Mouse (Mus musculus): ENCODE results near the gene Spem2. TPM values are rescaled to one million over a fixed set of nuclear protein-coding genes. Genes with fewer than 3 reads are reported as not detected.
A peak's percentile ranks its signal among the peaks of the same experiment; 100 is the strongest.

Gene Spem2
- polyA plus RNA-seq, 1 experiment from 2014 or later: not detected

GRCm38 (mm10) chr11:69797924-69798323 lies 20.3 kb downstream of the Spem2 start:
- Histone ChIP-seq H3K9me3 (ENCODE audit: control insufficient read depth, low read length) (no peaks in the 10 kb centered on the region), H3K4me3 (ENCODE audit: low read depth, low read length) (no peak overlapping the region), H3K9ac (ENCODE audit: low read length) (no peak overlapping the region), H3K27me3 (replicated peaks; ENCODE audit: control insufficient read depth, insufficient read depth, low read length) (peaks cover 15% of the 10 kb centered on the region; the same call in 1 of the 2 replicates), H3K4me2 (ENCODE audit: low read length) (no peak overlapping the region), H3K36me3 (ENCODE audit: control insufficient read depth, insufficient read depth, low read length) (no peaks in the 10 kb centered on the region), H3K4me1 (replicated peaks; ENCODE audit: control insufficient read depth, insufficient read depth, low read length) (peaks cover 29% of the 10 kb centered on the region), H3K27ac (ENCODE audit: low read depth) (no peak overlapping the region)
- no peak for ATAC-seq (replicated peaks; ENCODE audit: low FRiP score, low TSS enrichment, low read depth)
- 74% methylated on average over 7 of the region's 7 CpGs for WGBS
- no peak for DNase-seq (ENCODE audit: low spot score)

GRCm38 (mm10) chr11:69795983-69796435 lies 22.3 kb downstream of the Spem2 start:
- peak overlapping the region; percentile 99 for H3K4me2 ChIP-seq (ENCODE audit: low read length)
- WGBS: 2% methylated on average over 13 of the region's 13 CpGs
- H3K4me1 ChIP-seq (replicated peaks; ENCODE audit: control insufficient read depth, insufficient read depth, low read length): peaks cover 15% of the 10 kb centered on the region
- H3K36me3 ChIP-seq (ENCODE audit: control insufficient read depth, insufficient read depth, low read length): no peaks in the 10 kb centered on the region
- ATAC-seq (replicated peaks; ENCODE audit: low FRiP score, low TSS enrichment, low read depth): no peak
- H3K4me3 ChIP-seq (ENCODE audit: low read depth, low read length): peak overlapping the region; percentile 50
- H3K27ac ChIP-seq (ENCODE audit: low read depth): no peak overlapping the region
- H3K27me3 ChIP-seq (replicated peaks; ENCODE audit: control insufficient read depth, insufficient read depth, low read length): no peaks in the 10 kb centered on the region
- no peak for DNase-seq (ENCODE audit: low spot score)
- no peaks in the 10 kb centered on the region for H3K9me3 ChIP-seq (ENCODE audit: control insufficient read depth, low read length)
- H3K9ac ChIP-seq (ENCODE audit: low read length): peak overlapping the region; percentile 41; the same call in 1 of the 2 replicates

GRCm38 (mm10) chr11:69795168-69795982 lies 22.9 kb downstream of the Spem2 start, which contains the start of gene Chrnb1:
TSS of gene Chrnb1 (minus strand) at chr11:69795943.
- Histone ChIP-seq H3K27ac (ENCODE audit: low read depth) (peak within 1 kb of the TSS; percentile 47; the same call in 1 of the 2 replicates), H3K9me3 (ENCODE audit: control insufficient read depth, low read length) (no peaks in the 10 kb centered on the region), H3K9ac (ENCODE audit: low read length) (peak within 1 kb of the TSS; percentile 41), H3K27me3 (replicated peaks; ENCODE audit: control insufficient read depth, insufficient read depth, low read length) (no peaks in the 10 kb centered on the region), H3K4me2 (ENCODE audit: low read length) (peak within 1 kb of the TSS; percentile 99), H3K4me3 (ENCODE audit: low read depth, low read length) (peak within 1 kb of the TSS; percentile 50), H3K36me3 (ENCODE audit: control insufficient read depth, insufficient read depth, low read length) (no peaks in the 10 kb centered on the region), H3K4me1 (replicated peaks; ENCODE audit: control insufficient read depth, insufficient read depth, low read length) (peaks cover 14% of the 10 kb centered on the region)
- 2% methylated on average over 52 of the region's 52 CpGs for WGBS
- ATAC-seq (replicated peaks; ENCODE audit: low FRiP score, low TSS enrichment, low read depth) (peak; percentile 91), DNase-seq (ENCODE audit: low spot score) (peak; percentile 88)

GRCm38 (mm10) chr11:69793429-69793828 lies 24.8 kb downstream of the Spem2 start:
- ATAC-seq (replicated peaks; ENCODE audit: low FRiP score, low TSS enrichment, low read depth): no peak
- Histone ChIP-seq H3K27ac (ENCODE audit: low read depth) (no peak overlapping the region), H3K4me2 (ENCODE audit: low read length) (no peak overlapping the region), H3K9ac (ENCODE audit: low read length) (no peak overlapping the region), H3K36me3 (ENCODE audit: control insufficient read depth, insufficient read depth, low read length) (no peaks in the 10 kb centered on the region), H3K4me1 (replicated peaks; ENCODE audit: control insufficient read depth, insufficient read depth, low read length) (no peaks in the 10 kb centered on the region), H3K4me3 (ENCODE audit: low read depth, low read length) (no peak overlapping the region), H3K9me3 (ENCODE audit: control insufficient read depth, low read length) (no peaks in the 10 kb centered on the region), H3K27me3 (replicated peaks; ENCODE audit: control insufficient read depth, insufficient read depth, low read length) (no peaks in the 10 kb centered on the region)
- DNase-seq (ENCODE audit: low spot score): no peak
- 55% methylated on average over 5 of the region's 5 CpGs for WGBS

- DNase-seq (ENCODE audit: low spot score) (no peak), ATAC-seq (replicated peaks; ENCODE audit: low FRiP score, low TSS enrichment, low read depth) (no peak)
- Histone ChIP-seq H3K4me1 (replicated peaks; ENCODE audit: control insufficient read depth, insufficient read depth, low read length) (no peaks in the 10 kb centered on the region), H3K27me3 (replicated peaks; ENCODE audit: control insufficient read depth, insufficient read depth, low read length) (no peaks in the 10 kb centered on the region), H3K4me2 (ENCODE audit: low read length) (no peak overlapping the region), H3K4me3 (ENCODE audit: low read depth, low read length) (no peak overlapping the region), H3K9ac (ENCODE audit: low read length) (no peak overlapping the region), H3K27ac (ENCODE audit: low read depth) (no peak overlapping the region), H3K9me3 (ENCODE audit: control insufficient read depth, low read length) (no peaks in the 10 kb centered on the region), H3K36me3 (ENCODE audit: control insufficient read depth, insufficient read depth, low read length) (no peaks in the 10 kb centered on the region)
- 71% methylated on average over 5 of the region's 5 CpGs for WGBS
These were observed 26.8 kb downstream of the Spem2 start for GRCm38 (mm10) chr11:69791420-69791819.

GRCm38 (mm10) chr11:69789431-69789830 lies 28.8 kb downstream of the Spem2 start:
- no peak for DNase-seq (ENCODE audit: low spot score)
- no peaks in the 10 kb centered on the region for H3K9me3 ChIP-seq (ENCODE audit: control insufficient read depth, low read length)
- ATAC-seq (replicated peaks; ENCODE audit: low FRiP score, low TSS enrichment, low read depth): no peak
- H3K36me3 ChIP-seq (ENCODE audit: control insufficient read depth, insufficient read depth, low read length): no peaks in the 10 kb centered on the region
- 60% methylated on average over 5 of the region's 5 CpGs for WGBS
- no peak overlapping the region for H3K27ac ChIP-seq (ENCODE audit: low read depth)
- no peaks in the 10 kb centered on the region for H3K4me1 ChIP-seq (replicated peaks; ENCODE audit: control insufficient read depth, insufficient read depth, low read length)
- H3K9ac ChIP-seq (ENCODE audit: low read length): no peak overlapping the region
- H3K4me2 ChIP-seq (ENCODE audit: low read length): no peak overlapping the region
- no peaks in the 10 kb centered on the region for H3K27me3 ChIP-seq (replicated peaks; ENCODE audit: control insufficient read depth, insufficient read depth, low read length)
- H3K4me3 ChIP-seq (ENCODE audit: low read depth, low read length): no peak overlapping the region

GRCm38 (mm10) chr11:69787306-69787705 lies 31.0 kb downstream of the Spem2 start:
- H3K36me3 ChIP-seq (ENCODE audit: control insufficient read depth, insufficient read depth, low read length): no peaks in the 10 kb centered on the region
- no peaks in the 10 kb centered on the region for H3K9me3 ChIP-seq (ENCODE audit: control insufficient read depth, low read length)
- no peaks in the 10 kb centered on the region for H3K4me1 ChIP-seq (replicated peaks; ENCODE audit: control insufficient read depth, insufficient read depth, low read length)
- ATAC-seq (replicated peaks; ENCODE audit: low FRiP score, low TSS enrichment, low read depth): no peak
- 94% methylated on average over 5 of the region's 5 CpGs for WGBS
- no peak overlapping the region for H3K9ac ChIP-seq (ENCODE audit: low read length)
- H3K27ac ChIP-seq (ENCODE audit: low read depth): no peak overlapping the region
- H3K4me3 ChIP-seq (ENCODE audit: low read depth, low read length): no peak overlapping the region
- peak; percentile 47 for DNase-seq (ENCODE audit: low spot score)
- no peaks in the 10 kb centered on the region for H3K27me3 ChIP-seq (replicated peaks; ENCODE audit: control insufficient read depth, insufficient read depth, low read length)
- H3K4me2 ChIP-seq (ENCODE audit: low read length): no peak overlapping the region

GRCm38 (mm10) chr11:69784793-69785272 lies 33.4 kb downstream of the Spem2 start:
- no peak for DNase-seq (ENCODE audit: low spot score)
- peak overlapping the region; percentile 34 for H3K4me2 ChIP-seq (ENCODE audit: low read length)
- ATAC-seq (replicated peaks; ENCODE audit: low FRiP score, low TSS enrichment, low read depth): peak; percentile 56; the same call in 1 of the 2 replicates
- no peaks in the 10 kb centered on the region for H3K9me3 ChIP-seq (ENCODE audit: control insufficient read depth, low read length)
- H3K27me3 ChIP-seq (replicated peaks; ENCODE audit: control insufficient read depth, insufficient read depth, low read length): no peaks in the 10 kb centered on the region
- 34% methylated on average over 15 of the region's 15 CpGs for WGBS
- no peak overlapping the region for H3K27ac ChIP-seq (ENCODE audit: low read depth)
- no peak overlapping the region for H3K9ac ChIP-seq (ENCODE audit: low read length)
- no peaks in the 10 kb centered on the region for H3K36me3 ChIP-seq (ENCODE audit: control insufficient read depth, insufficient read depth, low read length)
- H3K4me3 ChIP-seq (ENCODE audit: low read depth, low read length): peak overlapping the region; percentile 13
- H3K4me1 ChIP-seq (replicated peaks; ENCODE audit: control insufficient read depth, insufficient read depth, low read length): no peaks in the 10 kb centered on the region

Data from intestine, embryonic 14.5 days (tissue).